Mouse (Mus musculus): ENCODE measurements at regions not wholly inside any gene's neighbourhood (a gene's known extent, or its start where the extent isn't known, plus 50 kb on each side); places are given as distances from the start of the nearest gene placed in this dataset.

- no peaks in the 10 kb centered on the region for H3K27me3 ChIP-seq (replicated peaks)
- H3K27ac ChIP-seq (ENCODE audit: insufficient read depth, low read depth) = no peak overlapping the region
- no peak for TF ChIP-seq MXI1 (IDR thresholded peaks at IDR 0.05; ENCODE audit: low read depth, low read length)
- no peak for TF ChIP-seq SIN3A (IDR thresholded peaks at IDR 0.05; ENCODE audit: low read length)
- TF ChIP-seq NRF1 (IDR thresholded peaks at IDR 0.05; ENCODE audit: low read depth, low read length) = no peak
- TF ChIP-seq KAT2A (IDR thresholded peaks at IDR 0.05; ENCODE audit: insufficient replicate concordance, low read length) = no peak
- no peak for TF ChIP-seq CHD2 (IDR thresholded peaks at IDR 0.05; ENCODE audit: low read length)
- no peak for TF ChIP-seq CHD1 (IDR thresholded peaks at IDR 0.05; ENCODE audit: low read depth, low read length)
- no peak for TF ChIP-seq UBTF (IDR thresholded peaks at IDR 0.05; ENCODE audit: low read depth, low read length)
- TF ChIP-seq USF2 (conservative IDR thresholded peaks at IDR 0.05; ENCODE audit: low read depth, low read length) = no peak
- no peak for TF ChIP-seq JUN (IDR thresholded peaks at IDR 0.05; ENCODE audit: insufficient read depth, low read depth, low read length)
- no peak for TF ChIP-seq USF1 (IDR thresholded peaks at IDR 0.05; ENCODE audit: low read depth, low read length)
- TF ChIP-seq NELFE (IDR thresholded peaks at IDR 0.05; ENCODE audit: low read depth, low read length) = no peak
- no peak for TF ChIP-seq ELF1 (IDR thresholded peaks at IDR 0.05; ENCODE audit: low read depth, low read length)
- no peak for TF ChIP-seq HCFC1 (IDR thresholded peaks at IDR 0.05; ENCODE audit: low read depth, low read length)
- TF ChIP-seq SMC3 (IDR thresholded peaks at IDR 0.05; ENCODE audit: low read depth, low read length) = no peak
- TF ChIP-seq E2F4 (IDR thresholded peaks at IDR 0.05; ENCODE audit: insufficient replicate concordance, low read depth, low read length) = no peak
- TF ChIP-seq TBP (conservative IDR thresholded peaks at IDR 0.05; ENCODE audit: low read depth, low read length) = no peak
- TF ChIP-seq JUND (conservative IDR thresholded peaks at IDR 0.05; ENCODE audit: low read depth, low read length) = no peak
- no peak for TF ChIP-seq MYC (IDR thresholded peaks at IDR 0.05; ENCODE audit: low read depth, low read length)
- TF ChIP-seq MAFK (IDR thresholded peaks at IDR 0.05; ENCODE audit: insufficient replicate concordance, low read length) = no peak
- no peak for TF ChIP-seq MEF2A (IDR thresholded peaks at IDR 0.05; ENCODE audit: borderline replicate concordance, low read depth, low read length)
- in situ Hi-C loops (cut with MboI; ENCODE audit: low pct_ligation_motif_present, low pct_unique_long_range_greater_than_20kb, low sequenced_read_pairs) (no loop called here), dilution Hi-C loops (cut with MboI; ENCODE audit: extremely low pct_ligation_motif_present, extremely low pct_unique_long_range_greater_than_20kb, low sequenced_read_pairs) (no loop called here)
- no peaks in the 10 kb centered on the region for H3K4me1 ChIP-seq (ENCODE audit: control insufficient read depth in 1 of 2, insufficient read depth in 2 of 2)
- H3K9ac ChIP-seq (ENCODE audit: insufficient read depth, low read depth) = no peak overlapping the region
- no peak overlapping the region for H3K4me2 ChIP-seq (ENCODE audit: insufficient read depth, low read depth, poor library complexity, severe bottlenecking)
- H3K36me3 ChIP-seq (replicated peaks in 1 of 2; ENCODE audit: control insufficient read depth in 1 of 2, insufficient read depth in 1 of 2, low read length in 1 of 2) = no peaks in the 10 kb centered on the region
- peaks cover 69% of the 10 kb centered on the region for H3K9me3 ChIP-seq (replicated peaks; ENCODE audit: low read length)
- no peaks in the 10 kb centered on the region for H3K79me2 ChIP-seq (replicated peaks; ENCODE audit: control insufficient read depth, extremely low read depth, insufficient read depth, poor library complexity, severe bottlenecking)
- no peak for DNase-seq (ENCODE audit: extremely low read depth)
- no peak overlapping the region for H3K4me3 ChIP-seq (replicated peaks in 1 of 3; ENCODE audit: low read depth in 2 of 3, low read length in 2 of 3, poor library complexity in 1 of 3)
Measured at GRCm38 (mm10) chr1:41157651-41158513, 352.5 kb downstream of the Tmem182 start.
